Comparison of ENCODE assay signal across 8 mouse cellular contexts in the genomic region with DNA sequence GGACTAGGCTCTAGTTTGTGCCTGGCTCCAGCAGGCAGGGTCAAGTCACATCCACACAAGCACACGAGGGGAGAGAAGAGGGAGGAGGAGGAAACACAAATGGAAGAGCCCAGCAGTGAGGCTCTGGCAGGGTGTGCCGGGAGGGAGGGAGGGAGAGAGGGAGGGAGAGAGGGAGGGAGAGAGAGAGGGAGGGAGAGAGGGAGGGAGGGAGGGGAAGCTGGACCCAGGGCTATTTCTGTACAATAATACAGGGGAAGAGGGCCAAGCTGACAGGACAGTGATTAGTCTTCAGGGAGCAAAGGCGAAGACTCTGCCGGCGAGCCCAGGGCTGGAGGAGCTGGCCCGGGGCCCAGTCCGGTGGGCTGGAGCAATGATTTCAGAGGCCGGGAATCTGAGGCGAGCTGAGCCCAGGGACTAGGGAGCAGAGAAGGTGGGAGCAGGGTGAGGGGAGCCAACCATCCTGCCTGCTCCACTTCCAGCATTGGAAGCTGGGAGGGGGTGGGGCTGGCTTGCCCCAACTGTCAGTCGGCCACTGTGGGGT.
DNase-seq lines count a peak whose midpoint lies in the region; ATAC-seq lines count a peak whose summit lies in the region.

No protein-coding gene starts in this region.

- WGBS in embryonic facial prominence, embryonic 14.5 days: 41% methylated on average over 8 of the region's 10 CpGs
- 18% methylated on average over 8 of the region's 10 CpGs for WGBS in limb, embryonic 10.5 days
- WGBS in midbrain, embryonic 16.5 days: 23% methylated on average over 6 of the region's 10 CpGs

- peaks cover 47% of the 10 kb centered on the region for H3K27me3 ChIP-seq in embryonic facial prominence, embryonic 14.5 days (replicated peaks; ENCODE audit: control insufficient read depth, insufficient read depth, low read length)
- peaks cover 100% of the 10 kb centered on the region for H3K27me3 ChIP-seq in limb, embryonic 10.5 days (ENCODE audit: low read depth, poor library complexity, severe bottlenecking)
- H3K27me3 ChIP-seq in midbrain, embryonic 16.5 days (ENCODE audit: control insufficient read depth, insufficient read depth, low read depth, low read length): peaks cover 15% of the 10 kb centered on the region

- no peak overlapping the region for H3K4me2 ChIP-seq in embryonic facial prominence, embryonic 14.5 days (ENCODE audit: low read depth, low read length)
- no peak overlapping the region for H3K4me2 ChIP-seq in midbrain, embryonic 16.5 days (ENCODE audit: low read length)

- peaks cover 4% of the 10 kb centered on the region; the same call in 1 of the 2 replicates for H3K4me1 ChIP-seq in embryonic facial prominence, embryonic 14.5 days (ENCODE audit: control insufficient read depth, insufficient read depth, low read length)
- H3K4me1 ChIP-seq in limb, embryonic 10.5 days: peaks cover 16% of the 10 kb centered on the region
- H3K4me1 ChIP-seq in midbrain, embryonic 16.5 days (ENCODE audit: control insufficient read depth, insufficient read depth, low read length): no peaks in the 10 kb centered on the region; the same call in 1 of the 2 replicates

- no peaks in the 10 kb centered on the region for H3K36me3 ChIP-seq in embryonic facial prominence, embryonic 14.5 days (ENCODE audit: control insufficient read depth, insufficient read depth, low read length)
- H3K36me3 ChIP-seq in limb, embryonic 10.5 days: no peaks in the 10 kb centered on the region
- no peaks in the 10 kb centered on the region for H3K36me3 ChIP-seq in midbrain, embryonic 16.5 days (ENCODE audit: control insufficient read depth, insufficient read depth, low read length)

- no peak overlapping the region; the same call in 1 of the 2 replicates for H3K27ac ChIP-seq in embryonic facial prominence, embryonic 14.5 days (replicated peaks; ENCODE audit: low read depth, low read length)
- H3K27ac ChIP-seq in limb, embryonic 10.5 days: peak overlapping the region; percentile 53; the same call in 1 of the 2 replicates
- H3K27ac ChIP-seq in midbrain, embryonic 16.5 days (ENCODE audit: low read length): no peak overlapping the region

- no peak overlapping the region for H3K4me3 ChIP-seq in embryonic facial prominence, embryonic 14.5 days (ENCODE audit: low read depth, low read length)
- no peak overlapping the region for H3K4me3 ChIP-seq in limb, embryonic 10.5 days
- no peak overlapping the region for H3K4me3 ChIP-seq in midbrain, embryonic 16.5 days (ENCODE audit: low read depth, low read length)

- H3K9ac ChIP-seq in embryonic facial prominence, embryonic 14.5 days (ENCODE audit: low read depth, low read length): no peak overlapping the region
- no peak overlapping the region for H3K9ac ChIP-seq in midbrain, embryonic 16.5 days (ENCODE audit: low read depth, low read length)

- peak; percentile 42 for DNase-seq in adrenal gland, postnatal 25 days
- DNase-seq in embryonic facial prominence, embryonic 14.5 days (ENCODE audit: low spot score): peak; percentile 71
- peak; percentile 30 to 44 for DNase-seq in heart, postnatal 36 days
- DNase-seq in limb, embryonic 10.5 days (ENCODE audit: low spot score): no peak

- H3K9me3 ChIP-seq in embryonic facial prominence, embryonic 14.5 days (ENCODE audit: control insufficient read depth, low read length): no peaks in the 10 kb centered on the region
- H3K9me3 ChIP-seq in limb, embryonic 10.5 days (replicated peaks): no peaks in the 10 kb centered on the region
- H3K9me3 ChIP-seq in midbrain, embryonic 16.5 days (replicated peaks; ENCODE audit: control insufficient read depth, low read length, poor library complexity, severe bottlenecking): no peaks in the 10 kb centered on the region

- intact Hi-C loops in heart, postnatal 36 days (cut with DNase I): loop anchor here (5.0 kb wide), 2 partner anchors 59 to 66 kb away; no protein-coding TSS in a partner anchor

- peak; percentile 81 for ATAC-seq in embryonic facial prominence, embryonic 14.5 days (ENCODE audit: low read depth)
- peak; percentile 48 for ATAC-seq in midbrain, embryonic 16.5 days
- no peak for ATAC-seq in frontal cortex, adult (ENCODE audit: low TSS enrichment)
- ATAC-seq in erythroid progenitor cell, adult 5-6 weeks (replicated peaks; ENCODE audit: low FRiP score, poor library complexity, severe bottlenecking): no peak
- ATAC-seq in megakaryocyte progenitor cell, adult 5-6 weeks (replicated peaks; ENCODE audit: poor library complexity): no peak

Comparison
In these comparisons a context has a peak if more than half of its experiments do, and no peak if none do; other contexts are left out.
1. ATAC-seq: peak in embryonic facial prominence, embryonic 14.5 days (single experiment) and midbrain, embryonic 16.5 days (single experiment); none in frontal cortex, adult (single experiment), erythroid progenitor cell, adult 5-6 weeks (single experiment) and megakaryocyte progenitor cell, adult 5-6 weeks (single experiment).